Mouse (Mus musculus) C2C12 (cell line): ENCODE data around the gene Tmem205. TPM values are rescaled to one million over a fixed set of nuclear protein-coding genes. Genes with fewer than 3 reads are reported as not detected.
A peak's percentile ranks its signal among the peaks of the same experiment; 100 is the strongest.

Experiments used
- H3K27me3 ChIP-seq: one replicate; pipeline ENCODE4 v1.6.1; 2011; ENCODE audit not compliant: control insufficient read depth, insufficient read depth, insufficient read length
- H3K36me3 ChIP-seq: one replicate; pipeline ENCODE4 v1.6.1; 2011; ENCODE audit not compliant: control insufficient read depth, insufficient read depth
- H3K4me3 ChIP-seq: one replicate; pipeline ENCODE4 v1.5.1; 2011; ENCODE audit warnings: mild to moderate bottlenecking, control low read depth; ENCODE audit not compliant: poor library complexity, insufficient read depth, severe bottlenecking
- H3K79me2 ChIP-seq: one replicate; pipeline ENCODE4 v1.6.1; 2011; ENCODE audit not compliant: control insufficient read depth, insufficient read depth
- H3K79me3 ChIP-seq: one replicate; pipeline ENCODE4 v1.6.1; 2011; ENCODE audit warnings: low read depth, control low read depth
- H3ac ChIP-seq: one replicate; pipeline ENCODE3; 2011; ENCODE audit warnings: low read depth; ENCODE audit not compliant: control insufficient read depth, insufficient read length
- CEBPB ChIP-seq: IDR thresholded peaks from one replicate; pipeline ENCODE4 v1.6.1; 2011; ENCODE audit warnings: low read depth, mild to moderate bottlenecking, control low read depth, moderate library complexity
- CTCF ChIP-seq: IDR thresholded peaks from one replicate; pipeline ENCODE4 v1.5.1; 2011; ENCODE audit not compliant: control insufficient read depth, insufficient read depth, insufficient read length
- FOSL1 ChIP-seq: IDR thresholded peaks from one replicate; pipeline ENCODE4 v1.8.0; 2011; ENCODE audit warnings: mild to moderate bottlenecking, low read length; ENCODE audit not compliant: poor library complexity, insufficient read depth, severe bottlenecking
- MAX ChIP-seq: IDR thresholded peaks from one replicate; pipeline ENCODE4 v1.6.1; 2011; ENCODE audit warnings: mild to moderate bottlenecking, control low read depth
- MYOD1 ChIP-seq: IDR thresholded peaks from one replicate; pipeline ENCODE4 v1.6.1; 2011; ENCODE audit warnings: low read depth; ENCODE audit not compliant: control insufficient read depth, insufficient read length
- MYOG ChIP-seq: IDR thresholded peaks from one replicate; pipeline ENCODE4 v1.6.1; 2011; ENCODE audit not compliant: control insufficient read depth, insufficient read length; ENCODE audit errors: extremely low read depth
- USF1 ChIP-seq: IDR thresholded peaks from one replicate; pipeline ENCODE4 v1.6.1; 2011; ENCODE audit warnings: low read depth, mild to moderate bottlenecking, control low read depth, moderate library complexity
- polyA plus RNA-seq: library from polyadenylated mRNA; unstranded; fragments of >200 nt; fragmentation: generic; extraction: Trizol; gene quantifications from one replicate; pipeline ENCODE4 v1.2.1, GENCODE M21; 2012; ENCODE audit warnings: missing spikeins

The Tmem205 gene
- polyA plus RNA-seq, 1 experiment = 17.2 TPM

DNA sequence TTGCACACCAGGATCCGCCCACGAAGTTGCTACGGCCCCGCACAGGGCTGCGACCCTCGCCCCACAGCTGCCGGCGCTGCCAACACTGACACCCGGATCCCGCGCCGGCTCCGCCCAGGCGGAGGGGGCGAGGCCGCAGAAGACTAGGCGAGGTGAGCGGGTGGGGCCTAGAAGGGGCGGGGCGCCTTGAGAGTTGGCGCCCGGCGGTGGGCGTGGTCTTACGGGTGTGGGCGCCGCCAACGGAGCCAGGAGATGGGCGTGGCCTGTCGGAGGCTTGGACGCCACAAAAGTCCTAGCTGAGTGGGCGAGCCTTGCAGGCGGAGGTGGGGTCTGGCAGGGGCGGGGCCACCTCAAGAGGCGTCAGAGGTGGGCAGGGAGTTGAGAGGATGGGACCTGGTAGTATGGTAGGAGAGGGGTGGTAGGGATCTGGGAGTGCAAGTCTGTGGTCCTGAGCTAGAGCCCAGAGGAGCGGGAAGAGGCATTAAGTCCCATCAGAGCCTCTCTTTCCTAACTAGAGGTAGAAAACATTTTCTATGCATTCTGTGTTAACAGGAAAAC, 9.2 kb downstream of the Tmem205 start, which contains the start of gene Rab3d:
Gene Rab3d (minus strand): TSS at position 158 of the 558 bp plus-strand sequence.
- TF ChIP-seq MYOG (no peak), CTCF (no peak), USF1 (no peak), MAX (no peak), FOSL1 (no peak), CEBPB (no peak), MYOD1 (no peak)
- no peaks in the 10 kb centered on the region for H3K79me3 ChIP-seq
- H3K27me3 ChIP-seq = no peaks in the 10 kb centered on the region
- peak within 1 kb of the TSS; percentile 36 for H3K4me3 ChIP-seq
- H3ac ChIP-seq = peak within 1 kb of the TSS; percentile 37
- H3K79me2 ChIP-seq = no peaks in the 10 kb centered on the region
- H3K36me3 ChIP-seq = no peaks in the 10 kb centered on the region

DNA sequence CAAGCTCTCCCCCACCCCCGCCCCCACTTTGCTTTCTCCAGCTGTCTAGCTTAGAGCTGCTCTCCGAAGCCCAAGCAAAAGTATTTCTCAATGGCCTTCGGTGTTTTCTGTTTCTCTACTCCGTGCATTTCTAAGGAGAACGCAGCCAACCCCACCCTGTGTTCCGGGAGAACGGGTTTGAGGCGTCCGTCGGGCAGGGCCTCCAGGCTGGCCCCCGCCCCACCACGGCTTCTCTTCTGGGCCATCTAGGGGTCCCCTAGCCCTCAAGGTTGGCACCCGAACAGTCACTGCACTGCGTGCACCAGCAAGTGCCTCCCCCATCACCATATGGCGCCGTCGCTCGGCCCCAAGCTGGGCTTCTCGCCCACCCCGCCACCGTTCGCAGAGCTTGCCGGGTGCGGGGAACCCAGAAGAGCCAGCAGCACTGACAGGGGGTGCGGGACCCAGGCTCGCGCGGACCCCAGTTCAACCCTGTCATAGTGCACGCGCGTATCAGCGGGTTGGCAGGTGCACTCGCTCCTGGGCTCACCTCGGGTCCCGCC, 9.8 kb downstream of the Tmem205 start:
- H3K4me3 ChIP-seq = peak overlapping the region; percentile 36
- H3K79me2 ChIP-seq = no peaks in the 10 kb centered on the region
- no peaks in the 10 kb centered on the region for H3K79me3 ChIP-seq
- H3K27me3 ChIP-seq = no peaks in the 10 kb centered on the region
- no peaks in the 10 kb centered on the region for H3K36me3 ChIP-seq
- TF ChIP-seq MYOD1 = no peak
- TF ChIP-seq MYOG = no peak
- no peak for TF ChIP-seq FOSL1
- TF ChIP-seq USF1 = no peak
- TF ChIP-seq CEBPB = no peak
- no peak for TF ChIP-seq MAX
- no peak for TF ChIP-seq CTCF
- peak overlapping the region; percentile 37 for H3ac ChIP-seq

DNA sequence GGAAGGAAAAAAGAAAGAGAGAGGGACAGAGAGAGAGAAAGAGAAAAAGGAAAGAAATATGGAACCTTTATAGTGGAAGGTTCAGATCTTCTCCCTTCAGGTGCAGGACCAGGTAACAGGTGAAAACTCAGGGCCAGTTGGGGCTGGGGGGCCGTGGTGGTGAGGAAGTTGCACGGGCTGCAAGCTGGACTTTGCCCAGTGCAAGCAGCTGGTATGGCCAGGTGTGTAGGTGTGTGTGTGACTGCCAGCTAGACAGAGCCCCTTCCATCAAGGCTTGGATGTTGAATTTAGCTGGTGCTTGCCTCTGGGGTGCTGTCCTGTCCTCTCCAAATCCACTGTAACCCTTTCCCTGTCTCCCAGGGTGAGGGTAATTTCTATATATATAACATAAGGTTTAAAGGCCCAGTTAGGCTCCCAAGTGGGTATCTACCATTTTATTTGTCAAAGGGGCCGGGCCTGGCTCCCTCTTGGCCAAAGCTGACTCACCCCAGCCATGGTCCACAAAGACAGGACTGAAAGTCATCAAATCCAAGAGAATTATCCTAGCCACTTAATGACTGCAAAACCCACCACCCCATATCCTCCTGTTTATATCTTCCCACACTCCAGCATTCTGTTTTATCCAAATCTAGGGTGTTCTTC, 10.4 kb downstream of the Tmem205 start:
- TF ChIP-seq MYOD1 (no peak), CTCF (no peak)
- no peaks in the 10 kb centered on the region for H3K79me3 ChIP-seq
- H3K79me2 ChIP-seq = no peaks in the 10 kb centered on the region
- no peak overlapping the region for H3K4me3 ChIP-seq
- no peaks in the 10 kb centered on the region for H3K27me3 ChIP-seq
- H3ac ChIP-seq = no peak overlapping the region
- H3K36me3 ChIP-seq = no peaks in the 10 kb centered on the region

DNA sequence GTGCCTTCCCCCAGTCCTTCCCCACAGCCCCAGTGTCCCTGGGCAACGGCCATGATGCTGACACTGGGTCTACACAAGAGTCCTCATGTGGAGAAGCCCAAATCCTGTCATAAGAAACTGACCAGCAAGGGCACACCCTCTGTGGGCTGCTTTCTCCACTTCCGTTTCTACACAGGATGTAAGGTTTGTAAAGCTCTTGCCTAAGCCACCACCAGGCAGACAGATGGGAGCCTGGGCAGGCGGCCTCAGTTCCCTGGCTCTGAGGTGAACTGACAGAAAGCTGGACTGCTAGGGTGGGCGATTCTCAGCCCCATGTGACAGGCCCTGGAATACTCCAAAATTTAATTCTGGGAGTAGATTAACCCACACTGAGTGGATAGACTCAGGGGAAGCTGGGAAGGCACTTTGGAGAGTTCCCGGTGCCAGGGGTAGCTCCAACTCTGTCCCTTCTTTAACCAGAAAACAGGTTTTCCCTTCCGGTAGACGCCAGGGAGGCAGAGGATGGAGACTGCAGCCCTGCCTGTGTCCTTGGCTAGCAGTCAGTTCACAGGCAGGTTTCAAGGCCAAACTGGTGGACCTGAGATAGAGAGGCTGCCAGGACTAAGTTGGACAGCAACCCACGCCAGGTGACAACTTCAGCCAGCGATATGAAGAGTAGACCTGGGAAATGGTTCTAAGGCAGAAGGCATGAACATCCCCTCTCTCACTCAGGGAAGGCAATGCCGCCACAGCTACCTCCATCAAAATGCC, 17.7 kb downstream of the Tmem205 start:
- Histone ChIP-seq H3K27me3 (peaks cover 16% of the 10 kb centered on the region), H3ac (no peak overlapping the region), H3K79me2 (no peaks in the 10 kb centered on the region), H3K36me3 (no peaks in the 10 kb centered on the region), H3K4me3 (no peak overlapping the region), H3K79me3 (no peaks in the 10 kb centered on the region)
- no peak for TF ChIP-seq USF1
- no peak for TF ChIP-seq MAX
- no peak for TF ChIP-seq MYOG
- no peak for TF ChIP-seq CTCF
- no peak for TF ChIP-seq CEBPB
- TF ChIP-seq MYOD1 = no peak
- no peak for TF ChIP-seq FOSL1

GRCm38 (mm10) chr9:21908216-21908615, 19.1 kb downstream of the Tmem205 start:
- Histone ChIP-seq H3K79me3 (no peaks in the 10 kb centered on the region), H3K27me3 (peaks cover 16% of the 10 kb centered on the region), H3K79me2 (no peaks in the 10 kb centered on the region), H3K4me3 (no peak overlapping the region), H3ac (no peak overlapping the region), H3K36me3 (no peaks in the 10 kb centered on the region)
- TF ChIP-seq CTCF (no peak), FOSL1 (no peak)

DNA sequence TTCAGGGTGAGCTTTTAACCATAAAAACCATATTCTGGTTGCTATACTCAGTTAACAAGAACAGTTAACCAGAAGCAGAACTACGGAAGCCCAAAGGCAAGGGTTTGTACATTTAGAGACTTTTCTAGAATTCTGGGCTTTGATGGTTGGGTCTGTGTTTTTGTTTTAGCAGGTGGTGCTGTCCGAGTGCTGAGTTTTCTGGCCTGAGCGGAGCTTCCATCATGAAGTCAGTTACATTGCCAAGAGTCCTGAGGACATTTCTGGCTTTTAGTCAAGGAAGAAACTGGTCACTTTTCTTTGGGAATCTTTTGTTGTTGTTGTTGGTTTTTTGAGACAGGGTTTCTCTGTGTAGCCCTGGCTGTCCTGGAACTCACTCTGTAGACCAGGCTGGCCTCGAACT, 23.3 kb downstream of the Tmem205 start:
- H3K4me3 ChIP-seq = no peak overlapping the region
- H3ac ChIP-seq = no peak overlapping the region
- H3K36me3 ChIP-seq = no peaks in the 10 kb centered on the region
- peaks cover 16% of the 10 kb centered on the region for H3K27me3 ChIP-seq
- no peaks in the 10 kb centered on the region for H3K79me2 ChIP-seq
- TF ChIP-seq CEBPB (no peak), MAX (no peak), USF1 (no peak), CTCF (no peak), FOSL1 (no peak), MYOG (no peak), MYOD1 (no peak)
- no peaks in the 10 kb centered on the region for H3K79me3 ChIP-seq
